Mouse (Mus musculus): ENCODE results near the gene Top1.

The Top1 gene

GRCm38 (mm10) chr2:160741580-160741979 lies 95.9 kb downstream of the Top1 start:
- no peak for DNase-seq (ENCODE audit: low spot score in 2 of 2)

- DNase-seq (ENCODE audit: low spot score in 2 of 2), result no peak
Measured at GRCm38 (mm10) chr2:160742161-160742609, 96.5 kb downstream of the Top1 start.

GRCm38 (mm10) chr2:160744040-160744822 lies 98.5 kb downstream of the Top1 start:
- DNase-seq (ENCODE audit: low spot score in 2 of 2), result peak; percentile 24 to 57

GRCm38 (mm10) chr2:160744823-160745210 lies 99.1 kb downstream of the Top1 start:
- peak in 1 of 2 experiments; percentile 36 for DNase-seq (ENCODE audit: low spot score in 2 of 2)

- no peak for DNase-seq (ENCODE audit: low spot score in 2 of 2)
Measured at GRCm38 (mm10) chr2:160745497-160745896, 99.8 kb downstream of the Top1 start.

GRCm38 (mm10) chr2:160746637-160747036 lies 100.9 kb downstream of the Top1 start:
- no peak for DNase-seq (ENCODE audit: low spot score in 2 of 2)

GRCm38 (mm10) chr2:160747075-160747474 lies 101.4 kb downstream of the Top1 start:
- DNase-seq (ENCODE audit: low spot score in 2 of 2), result peak; percentile 42 to 51

- DNase-seq (ENCODE audit: low spot score in 2 of 2), result no peak
Measured at GRCm38 (mm10) chr2:160756583-160757203, 111.0 kb downstream of the Top1 start.

GRCm38 (mm10) chr2:160760433-160761184 lies 114.9 kb downstream of the Top1 start:
- DNase-seq (ENCODE audit: low spot score in 2 of 2), result peak; percentile 31 to 33

GRCm38 (mm10) chr2:160763816-160764215 lies 118.1 kb downstream of the Top1 start:
- no peak for DNase-seq (ENCODE audit: low spot score in 2 of 2)

- no peak for DNase-seq (ENCODE audit: low spot score in 2 of 2)
Measured at GRCm38 (mm10) chr2:160764386-160764785, 118.7 kb downstream of the Top1 start.

- no peak for DNase-seq (ENCODE audit: low spot score in 2 of 2)
Measured at GRCm38 (mm10) chr2:160765096-160765495, 119.4 kb downstream of the Top1 start.

GRCm38 (mm10) chr2:160766371-160766771 lies 120.7 kb downstream of the Top1 start:
- DNase-seq (ENCODE audit: low spot score in 2 of 2), result peak in 1 of 2 experiments; percentile 36

GRCm38 (mm10) chr2:160767201-160767600 lies 121.5 kb downstream of the Top1 start:
- no peak for DNase-seq (ENCODE audit: low spot score in 2 of 2)

GRCm38 (mm10) chr2:160768097-160768695 lies 122.5 kb downstream of the Top1 start:
- DNase-seq (ENCODE audit: low spot score in 2 of 2), result no peak

GRCm38 (mm10) chr2:160768997-160769396 lies 123.3 kb downstream of the Top1 start:
- DNase-seq (ENCODE audit: low spot score in 2 of 2), result no peak

GRCm38 (mm10) chr2:160770409-160770808 lies 124.7 kb downstream of the Top1 start:
- no peak for DNase-seq (ENCODE audit: low spot score in 2 of 2)

- DNase-seq (ENCODE audit: low spot score in 2 of 2), result no peak
Measured at GRCm38 (mm10) chr2:160770871-160771270, 125.2 kb downstream of the Top1 start.

- DNase-seq (ENCODE audit: low spot score in 2 of 2), result no peak
Measured at GRCm38 (mm10) chr2:160771325-160772276, 125.9 kb downstream of the Top1 start.
